Mouse (Mus musculus) kidney, adult 18-20 months (tissue): ENCODE data around the gene AU041133.
"Not testable (repeated sequence)": the region's sequence is repeated elsewhere in the genome, so short reads cannot be mapped to it uniquely, and the experiment has no call there.

ENCODE experiments used
- DNase-seq: peaks from one replicate; pipeline ENCODE4 v3.0.0; 2021

The AU041133 gene

DNA sequence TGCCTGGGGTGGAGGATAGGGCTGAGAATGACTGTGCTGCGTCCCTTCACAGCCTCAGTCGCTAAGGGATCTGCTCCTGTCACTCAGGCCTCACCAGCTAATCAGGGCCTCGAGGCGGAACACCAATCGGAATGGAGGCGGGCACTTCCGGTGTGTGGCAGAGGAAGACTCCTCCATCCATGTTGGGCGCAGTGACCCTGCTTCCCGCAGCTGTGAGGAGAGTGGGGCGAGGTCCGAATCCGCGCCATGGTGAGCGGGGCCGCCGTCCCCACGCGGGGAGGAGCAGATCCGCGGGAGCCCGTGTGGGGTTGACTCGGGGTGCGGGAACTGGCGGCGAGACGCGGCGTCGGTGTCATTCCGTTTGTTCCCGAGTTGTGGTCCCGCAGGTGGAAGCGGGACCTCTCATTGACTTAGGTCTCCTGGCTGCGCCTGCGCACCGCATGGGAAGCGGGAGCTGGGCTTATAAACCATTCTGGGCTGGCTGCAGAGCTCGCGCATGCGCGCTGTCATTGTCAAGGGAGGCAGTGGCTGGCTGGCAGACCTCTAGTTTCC lies at the start of gene AU041133:
TSS of gene AU041133 (plus strand) at position 164 of the 552 bp plus-strand sequence.
- DNase-seq = peak; percentile 85

DNA sequence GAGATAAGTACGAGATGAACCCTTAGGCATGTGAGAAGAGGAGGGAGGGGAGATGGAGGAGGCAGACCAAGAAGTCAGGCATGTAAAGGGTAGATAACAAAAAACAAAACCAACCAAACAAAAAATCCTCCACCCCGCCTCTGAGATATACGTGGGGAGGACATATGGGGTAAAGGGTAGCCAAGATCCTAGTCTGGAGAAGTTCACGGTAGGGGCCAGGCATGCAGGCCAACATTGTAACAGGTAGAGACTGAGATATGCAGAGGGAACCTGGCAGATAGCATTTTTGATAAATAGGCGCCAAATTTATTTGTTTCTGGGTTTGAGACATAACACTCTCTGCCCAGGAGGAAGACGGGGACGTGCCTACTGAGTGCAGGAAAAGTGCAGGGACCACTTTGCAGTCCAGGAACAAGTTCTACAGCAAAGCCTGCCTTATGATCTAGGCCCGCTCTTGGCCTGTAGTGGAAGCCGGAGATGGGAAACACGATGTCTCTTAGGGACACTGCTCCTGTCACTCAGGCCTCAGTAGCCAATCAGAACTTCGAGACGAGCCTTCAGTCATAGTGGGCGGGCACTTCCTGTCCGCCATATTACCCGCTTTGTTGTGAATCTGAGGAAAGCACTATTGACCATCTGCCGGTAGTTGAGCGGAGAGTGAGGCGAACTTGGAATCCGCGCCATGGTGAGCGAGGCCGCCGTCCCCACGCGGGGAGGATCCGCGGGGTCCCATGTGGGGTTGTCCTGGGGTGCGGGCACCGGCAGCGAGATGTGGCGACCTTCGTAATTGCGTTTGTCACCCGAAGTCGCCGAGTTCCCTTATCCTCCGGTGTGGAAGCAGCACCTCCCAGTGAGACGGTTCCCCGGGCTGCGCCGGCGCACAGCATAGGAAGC lies 44.8 kb upstream of the AU041133 start, which contains the start of gene BC024063:
TSS of gene BC024063 (plus strand) at position 626 of the 894 bp plus-strand sequence.
- peak; percentile 62 for DNase-seq

DNA sequence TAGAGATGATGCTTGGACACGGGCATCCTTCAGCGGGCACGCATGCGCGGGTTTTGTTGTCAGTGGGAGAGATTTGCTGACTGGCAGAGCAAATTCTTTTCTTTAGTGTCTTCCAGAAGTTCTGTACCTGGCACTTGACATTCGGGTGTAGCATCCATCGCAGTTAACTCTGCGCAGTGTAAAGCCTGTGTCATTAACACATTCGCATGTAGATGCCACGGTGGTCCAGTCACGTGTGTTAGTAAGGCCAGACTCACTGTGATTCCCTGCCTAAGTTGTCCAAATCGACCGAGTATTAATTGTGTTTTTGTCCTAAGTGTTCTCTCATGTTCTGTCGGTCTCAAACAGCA lies 44.2 kb upstream of the AU041133 start:
- DNase-seq = not testable (repeated sequence)

DNA sequence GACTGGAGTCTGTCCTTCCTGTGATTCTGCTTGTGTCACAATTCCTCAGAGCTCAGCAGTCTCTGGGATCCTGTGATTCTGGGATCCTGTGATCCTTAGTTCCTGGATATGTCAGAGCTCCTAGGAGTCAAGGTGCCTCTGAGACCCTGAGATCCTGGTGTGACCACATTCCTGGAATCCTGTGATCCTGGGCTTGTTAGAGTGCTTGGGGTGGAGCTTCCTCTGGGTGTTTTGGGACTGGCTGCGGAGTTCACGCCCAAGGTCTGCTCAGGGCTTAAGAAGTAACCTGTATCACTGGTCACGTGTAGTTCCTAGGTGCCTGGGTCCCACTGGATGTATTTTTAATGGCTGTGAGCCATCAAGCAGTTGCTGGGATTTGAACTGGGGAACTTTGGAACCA lies 10.6 kb upstream of the AU041133 start:
- DNase-seq = no peak

DNA sequence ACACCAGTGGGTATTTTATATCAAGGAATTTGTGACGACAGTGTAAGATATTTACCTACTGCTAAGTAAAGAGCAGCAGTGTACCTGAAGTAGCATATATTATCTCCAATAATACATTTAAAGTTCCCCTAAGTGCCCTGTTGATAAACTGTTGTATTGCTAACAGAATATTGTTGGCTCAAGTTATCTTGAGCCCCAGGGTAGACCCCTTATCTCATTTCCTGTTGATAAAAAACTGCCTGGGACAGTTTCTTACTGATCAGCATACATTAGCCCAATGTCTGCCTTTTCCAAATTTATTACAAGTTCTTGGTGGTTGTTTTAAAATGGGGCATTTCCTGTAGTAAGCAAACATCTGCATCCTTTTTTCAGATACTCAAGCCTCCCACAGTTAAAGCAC lies 17.5 kb downstream of the AU041133 start:
- DNase-seq = no peak

DNA sequence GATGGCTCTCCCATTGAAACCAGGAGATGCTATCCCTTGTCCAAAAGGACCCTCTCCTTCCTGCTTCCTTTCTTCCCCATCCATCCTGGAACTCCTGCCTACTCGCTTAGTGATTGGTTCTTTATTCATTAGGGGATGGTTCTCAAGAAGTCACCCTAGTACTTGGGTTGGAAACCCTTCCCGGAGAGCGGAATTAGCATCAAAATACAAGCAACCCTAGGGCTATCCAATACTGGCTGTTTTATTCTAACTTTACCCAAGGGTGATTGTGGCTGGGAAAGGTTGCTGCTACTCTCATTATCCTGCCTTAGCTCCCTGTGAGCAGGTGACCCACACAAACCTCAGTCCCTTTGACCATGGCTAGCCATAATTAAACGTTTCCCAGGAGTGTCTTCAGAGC lies 19.8 kb downstream of the AU041133 start:
- DNase-seq = no peak

DNA sequence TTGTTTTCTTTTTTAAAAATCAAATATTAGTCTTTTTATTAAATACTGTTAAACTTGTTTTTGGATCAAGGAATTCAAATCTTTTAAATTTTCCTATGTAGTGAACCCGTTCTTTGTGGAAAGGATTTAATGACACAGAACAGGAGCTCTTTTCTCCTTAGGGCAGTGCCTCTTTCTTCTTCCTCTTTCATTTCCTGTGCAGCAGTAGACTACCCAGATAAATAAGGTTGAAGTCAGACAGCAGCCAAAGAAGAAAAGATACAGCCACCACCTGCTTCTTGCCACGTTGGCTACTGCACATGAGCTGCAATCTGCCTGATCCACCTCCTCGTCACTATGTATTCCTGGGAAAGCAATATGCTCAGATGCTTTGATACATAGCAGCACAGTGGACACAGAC lies 40.0 kb downstream of the AU041133 start:
- no peak for DNase-seq

DNA sequence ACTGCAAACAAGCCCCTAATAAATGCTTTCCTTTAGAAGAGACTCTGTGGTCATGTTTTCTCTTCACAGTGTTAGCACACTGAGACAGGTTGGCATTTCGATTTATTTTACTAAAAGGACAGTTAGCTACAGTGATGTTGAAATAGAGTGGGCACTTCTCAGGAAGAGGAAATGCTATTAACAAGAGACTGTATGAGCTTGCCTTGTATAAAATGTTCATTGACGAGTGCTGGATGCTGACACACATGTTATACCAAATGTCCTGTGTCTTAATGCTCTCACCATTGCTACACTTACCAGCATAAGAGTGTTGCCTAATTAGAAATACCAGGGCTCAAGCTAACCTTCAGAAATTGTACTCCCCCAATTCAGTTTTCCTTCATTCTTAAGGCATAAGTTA lies 42.0 kb downstream of the AU041133 start:
- DNase-seq = no peak

DNA sequence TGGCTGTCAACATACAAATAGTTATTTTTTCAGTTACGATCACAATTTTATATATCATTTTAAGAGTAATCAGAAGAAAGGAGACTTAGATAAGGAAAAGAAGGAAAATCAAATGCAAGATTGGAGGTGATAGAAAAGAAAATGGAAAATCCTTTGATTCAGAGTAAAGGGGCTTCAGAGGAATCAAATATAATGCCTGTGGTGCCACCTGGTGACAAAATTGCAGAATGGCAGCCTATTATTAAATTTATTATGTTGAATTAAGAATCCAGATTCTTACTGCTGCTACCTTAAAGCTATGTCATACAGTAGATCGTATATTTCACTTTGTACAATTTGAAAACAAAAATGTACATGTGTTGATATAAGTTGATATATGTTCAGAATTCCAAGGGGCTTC lies 43.0 kb downstream of the AU041133 start:
- DNase-seq = no peak

DNA sequence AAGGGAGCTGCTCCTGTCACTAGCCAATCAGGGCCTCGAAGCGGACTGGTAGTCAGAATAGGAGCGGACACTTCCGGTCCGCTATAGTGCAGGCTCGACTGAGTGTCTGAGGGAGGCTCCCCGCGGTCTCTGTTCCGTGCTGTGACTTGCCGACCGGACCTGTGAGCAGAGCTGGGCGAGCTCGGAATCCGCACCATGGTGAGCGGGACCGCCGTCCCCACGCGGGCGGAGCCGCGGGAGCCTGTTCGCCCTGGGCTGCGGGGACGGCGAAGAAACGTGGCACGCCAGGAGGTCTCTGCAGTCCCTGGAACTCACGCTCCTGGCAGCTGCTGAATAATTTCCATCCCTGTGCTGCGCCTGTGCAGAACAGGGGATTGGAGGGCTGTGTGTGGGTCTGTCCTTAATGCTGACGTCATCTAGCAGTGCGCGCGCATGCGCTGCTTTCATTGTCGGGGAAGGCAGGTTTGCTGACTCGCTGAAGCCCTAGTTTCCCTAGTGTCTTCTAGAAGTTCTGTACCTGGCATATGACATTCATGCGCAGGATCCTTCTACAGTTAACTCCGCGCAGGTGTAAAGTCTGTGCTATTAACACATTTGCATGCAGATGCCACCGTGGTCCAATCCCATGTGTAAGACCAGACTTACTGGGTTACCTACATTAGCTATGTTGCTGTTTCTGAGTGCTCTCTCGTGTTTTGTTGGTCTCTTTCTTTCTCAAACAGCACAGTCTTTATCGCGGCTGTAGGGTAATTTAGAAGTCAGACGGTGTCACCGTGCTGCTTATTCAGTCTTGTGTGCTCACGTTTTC lies 50.6 kb downstream of the AU041133 start:
- peak; percentile 81 for DNase-seq
